Mouse (Mus musculus): ENCODE measurements around the gene Nif3l1. TPM values are rescaled to one million over a fixed set of nuclear protein-coding genes. Genes with fewer than 3 reads are reported as not detected.
A peak's percentile ranks its signal among the peaks of the same experiment; 100 is the strongest.

The Nif3l1 gene
- total RNA-seq, 2 experiments from 2014 or later, result 19.0 to 21.2 TPM

GRCm38 (mm10) chr1:58454316-58454715 lies 9.4 kb downstream of the Nif3l1 start:
- no peak for DNase-seq (ENCODE audit: low spot score in 2 of 2)

DNA sequence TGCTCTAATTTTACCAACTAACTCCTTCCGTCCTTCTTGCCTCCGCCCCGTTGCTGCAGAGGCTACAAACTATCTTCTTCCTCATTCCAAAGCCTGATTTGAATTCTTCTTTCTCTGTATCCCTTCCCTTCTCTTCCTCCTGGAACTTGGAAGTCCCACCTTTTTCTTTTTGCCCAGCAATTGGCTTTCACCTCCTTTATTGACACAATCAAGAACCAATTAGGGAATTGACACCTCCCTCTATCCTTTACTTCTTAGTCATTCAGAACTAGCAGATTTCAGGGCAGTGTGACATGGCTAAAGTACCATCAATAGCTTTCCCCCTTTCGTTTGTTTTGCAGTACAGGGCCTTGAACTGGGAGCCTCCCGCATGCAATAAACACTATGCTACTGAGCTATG lies 13.2 kb downstream of the Nif3l1 start:
- no peak for DNase-seq (ENCODE audit: low spot score in 2 of 2)

- no peak for DNase-seq (ENCODE audit: low spot score in 2 of 2)
Observed at GRCm38 (mm10) chr1:58458867-58459266, 13.9 kb downstream of the Nif3l1 start.

- no peak for DNase-seq (ENCODE audit: low spot score in 2 of 2)
Observed at GRCm38 (mm10) chr1:58460566-58460965, 15.6 kb downstream of the Nif3l1 start.

- no peak for DNase-seq (ENCODE audit: low spot score in 2 of 2)
Observed at GRCm38 (mm10) chr1:58463935-58464334, 19.0 kb downstream of the Nif3l1 start.

- no peak for DNase-seq (ENCODE audit: low spot score in 2 of 2)
Observed at GRCm38 (mm10) chr1:58465042-58465441, 20.1 kb downstream of the Nif3l1 start.

DNA sequence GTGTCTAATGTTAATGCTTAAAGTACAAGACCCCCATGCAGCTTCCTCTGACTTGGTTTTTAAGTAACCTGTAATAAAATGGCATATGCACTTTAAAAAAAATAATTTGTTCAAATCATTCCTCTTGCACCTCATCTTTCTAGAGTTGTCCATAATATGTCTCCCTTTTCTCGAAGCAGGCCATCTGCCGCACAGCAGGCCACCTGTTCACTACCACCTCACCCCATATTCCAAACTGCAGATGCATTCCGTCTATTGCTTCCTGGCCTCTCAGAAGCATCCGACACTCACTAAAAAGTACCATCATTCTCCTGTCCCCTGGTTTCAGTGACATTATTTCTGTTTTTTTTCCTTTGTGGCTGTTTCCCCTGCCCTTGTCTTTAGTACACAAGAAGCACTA lies 20.6 kb downstream of the Nif3l1 start:
- DNase-seq (ENCODE audit: low spot score in 2 of 2), result no peak

- no peak for DNase-seq (ENCODE audit: low spot score in 2 of 2)
Observed at GRCm38 (mm10) chr1:58475662-58476061, 30.7 kb downstream of the Nif3l1 start.

GRCm38 (mm10) chr1:58482647-58483046 lies 37.7 kb downstream of the Nif3l1 start:
- no peak for DNase-seq (ENCODE audit: low spot score in 2 of 2)

GRCm38 (mm10) chr1:58495603-58496002 lies 50.7 kb downstream of the Nif3l1 start:
- DNase-seq (ENCODE audit: low spot score in 2 of 2), result no peak

DNA sequence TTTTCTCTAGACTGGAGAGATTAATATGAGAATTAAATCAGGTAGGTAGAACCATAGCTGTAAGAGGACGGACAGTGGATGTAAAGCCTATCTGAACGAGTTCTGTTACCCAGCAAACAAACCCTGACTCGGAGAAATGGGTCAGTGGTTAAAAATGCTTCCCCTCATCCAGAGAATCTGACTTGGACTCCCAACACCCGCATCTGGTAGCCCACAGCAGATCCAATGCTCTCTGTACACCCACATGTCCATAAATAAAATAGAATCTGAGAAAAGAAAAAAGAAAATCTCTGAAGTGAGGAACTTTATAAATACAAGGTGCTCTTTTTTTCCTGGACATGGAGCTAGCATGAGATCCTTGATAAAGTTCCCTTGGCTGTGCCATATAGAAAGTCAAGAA lies 52.7 kb downstream of the Nif3l1 start:
- DNase-seq (ENCODE audit: low spot score in 2 of 2), result no peak

GRCm38 (mm10) chr1:58498758-58499157 lies 53.8 kb downstream of the Nif3l1 start:
- no peak for DNase-seq (ENCODE audit: low spot score in 2 of 2)

GRCm38 (mm10) chr1:58503134-58503533 lies 58.2 kb downstream of the Nif3l1 start:
- DNase-seq (ENCODE audit: low spot score in 2 of 2), result no peak

DNA sequence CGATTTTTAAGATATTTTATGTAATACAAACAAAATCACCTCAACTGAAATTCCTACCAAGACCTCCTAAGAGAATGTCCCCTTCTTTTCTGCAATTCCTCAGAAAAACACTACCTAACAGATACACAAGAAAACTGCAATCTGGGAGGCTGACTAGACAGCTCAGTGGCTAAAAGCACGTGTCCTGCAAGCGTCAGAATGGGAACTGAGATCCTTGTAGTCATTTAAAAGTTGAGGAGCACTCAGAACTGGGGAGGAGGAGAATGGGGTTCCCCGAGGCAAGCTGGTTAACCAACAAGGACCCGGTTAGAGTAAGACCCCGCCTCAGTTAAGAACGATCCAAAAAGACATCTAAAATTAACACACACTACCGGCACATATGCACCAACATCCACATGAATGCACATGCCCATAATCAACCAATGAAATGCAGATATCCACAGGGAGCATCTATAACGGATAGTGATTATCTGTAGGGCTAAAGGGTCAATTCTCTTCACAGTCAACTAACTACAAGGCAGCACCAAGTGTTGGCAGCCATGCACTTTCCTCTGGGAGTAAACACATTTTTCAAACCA lies 58.9 kb downstream of the Nif3l1 start:
- no peak for DNase-seq (ENCODE audit: low spot score in 2 of 2)

DNA sequence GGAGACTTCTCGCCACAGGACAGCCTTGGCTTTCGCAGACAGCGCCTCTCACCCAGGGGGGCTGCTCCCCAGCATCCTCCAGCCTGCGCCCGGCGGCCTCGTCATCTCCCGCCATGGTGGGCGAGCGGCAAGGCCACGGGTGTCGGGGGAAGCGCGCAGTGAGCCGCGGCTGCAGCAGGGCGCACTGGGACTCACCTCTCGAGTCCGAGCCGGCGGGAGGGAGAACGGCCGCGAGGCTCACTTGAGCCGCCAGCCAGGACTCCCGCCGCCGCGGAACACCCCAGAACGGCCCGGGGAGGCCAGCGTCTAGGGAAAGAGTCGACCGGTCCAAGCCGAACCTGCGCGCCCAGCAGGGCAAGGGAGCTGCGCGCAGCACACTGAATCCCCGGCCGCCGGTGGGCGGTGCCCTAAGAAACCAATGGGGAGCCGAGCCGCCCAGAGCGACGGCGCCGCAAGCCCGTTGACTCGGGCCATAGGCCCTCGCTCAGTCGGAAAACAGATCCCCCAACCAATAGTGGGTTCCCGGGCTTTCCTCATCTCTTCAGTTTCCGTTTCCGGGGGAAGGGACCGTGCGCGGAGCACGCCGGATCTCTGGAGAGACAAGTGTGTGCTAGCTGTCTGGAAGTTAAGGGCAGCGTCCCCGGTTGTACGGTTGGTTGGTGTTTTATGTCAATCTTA lies 59.8 kb downstream of the Nif3l1 start, which contains the start of gene Orc2:
Gene Orc2, minus strand, starts transcription at position 533 of the 678 bp plus-strand sequence.
- DNase-seq (ENCODE audit: low spot score in 2 of 2), result peak; percentile 69 to 81

- DNase-seq (ENCODE audit: low spot score in 2 of 2), result no peak
Observed at GRCm38 (mm10) chr1:58507249-58507648, 62.3 kb downstream of the Nif3l1 start.

Other genes with a start within 250 kb of the Nif3l1 start
- gene Aox4, start 234.8 kb upstream of the Nif3l1 start, total RNA-seq (2021), result under 1 TPM; 0.06 to 0.25 TPM
- gene Aox2, start 166.8 kb upstream of the Nif3l1 start, total RNA-seq (2021), result under 1 TPM; 0.11 TPM
- 100 to 1,000 TPM; 180 to 189 TPM for gene Bzw1, start 52.3 kb upstream of the Nif3l1 start, total RNA-seq (2021)
- 100 to 1,000 TPM; 195 to 199 TPM for gene Clk1, start 21.1 kb upstream of the Nif3l1 start, total RNA-seq (2021)
- 10 to 100 TPM; 35.1 to 37.5 TPM for gene Ppil3, start 335 bp downstream of the Nif3l1 start, total RNA-seq (2021)
- 10 to 100 TPM; 27.4 to 29.4 TPM for gene Orc2, start 60.0 kb downstream of the Nif3l1 start, total RNA-seq (2021)
- gene Fam126b, start 141.2 kb downstream of the Nif3l1 start, total RNA-seq (2021), result 10 to 100 TPM; 24.3 to 27.7 TPM
- gene Ndufb3, start 141.2 kb downstream of the Nif3l1 start, total RNA-seq (2021), result 100 to 1,000 TPM; 101 to 118 TPM

Measured in adrenal gland, postnatal 4 days (tissue).